Mouse (Mus musculus) regulatory T cell (primary cell): ENCODE measurements around the gene Gramd1b.

Experiments
- in situ Hi-C: fragments of 300-600 bp; cut with MboI, MseI; formaldehyde crosslinking; loops from one replicate; pipeline ENCODE4 v1.15.1; 2025; ENCODE audit warnings: high pct_unique_total_duplicates

Gramd1b gene

GRCm38 (mm10) chr9:40320879-40321667 lies 210.1 kb downstream of the Gramd1b start:
- in situ Hi-C loops: no loop called here

- in situ Hi-C loops: no loop called here
Observed at GRCm38 (mm10) chr9:40320405-40320804, 210.8 kb downstream of the Gramd1b start.

GRCm38 (mm10) chr9:40318771-40319170 lies 212.4 kb downstream of the Gramd1b start:
- in situ Hi-C loops: no loop called here

GRCm38 (mm10) chr9:40317735-40318134 lies 213.4 kb downstream of the Gramd1b start:
- in situ Hi-C loops: no loop called here

- in situ Hi-C loops: no loop called here
Observed at GRCm38 (mm10) chr9:40316865-40317660, 214.1 kb downstream of the Gramd1b start.

GRCm38 (mm10) chr9:40311813-40312212 lies 219.4 kb downstream of the Gramd1b start:
- in situ Hi-C loops: no loop called here

- in situ Hi-C loops: no loop called here
Observed at GRCm38 (mm10) chr9:40309876-40310275, 221.3 kb downstream of the Gramd1b start.

GRCm38 (mm10) chr9:40307311-40307710 lies 223.9 kb downstream of the Gramd1b start:
- in situ Hi-C loops: no loop called here

GRCm38 (mm10) chr9:40304243-40304642 lies 226.9 kb downstream of the Gramd1b start:
- in situ Hi-C loops: no loop called here

- in situ Hi-C loops: no loop called here
Observed at GRCm38 (mm10) chr9:40302375-40302774, 228.8 kb downstream of the Gramd1b start.

- in situ Hi-C loops: no loop called here
Observed at GRCm38 (mm10) chr9:40301475-40301874, 229.7 kb downstream of the Gramd1b start.

- in situ Hi-C loops: no loop called here
Observed at GRCm38 (mm10) chr9:40300018-40300989, 230.9 kb downstream of the Gramd1b start.

GRCm38 (mm10) chr9:40299323-40299722 lies 231.9 kb downstream of the Gramd1b start:
- in situ Hi-C loops: no loop called here

GRCm38 (mm10) chr9:40297969-40298368 lies 233.2 kb downstream of the Gramd1b start:
- in situ Hi-C loops: no loop called here

- in situ Hi-C loops: no loop called here
Observed at GRCm38 (mm10) chr9:40296251-40296650, 234.9 kb downstream of the Gramd1b start.

- in situ Hi-C loops: no loop called here
Observed at GRCm38 (mm10) chr9:40294866-40295265, 236.3 kb downstream of the Gramd1b start.

- in situ Hi-C loops: no loop called here
Observed at GRCm38 (mm10) chr9:40294210-40294609, 237.0 kb downstream of the Gramd1b start.

- in situ Hi-C loops: no loop called here
Observed at GRCm38 (mm10) chr9:40293740-40294139, 237.4 kb downstream of the Gramd1b start.

- in situ Hi-C loops: no loop called here
Observed at GRCm38 (mm10) chr9:40293286-40293685, 237.9 kb downstream of the Gramd1b start.

- in situ Hi-C loops: no loop called here
Observed at GRCm38 (mm10) chr9:40292475-40292874, 238.7 kb downstream of the Gramd1b start.

- in situ Hi-C loops: no loop called here
Observed at GRCm38 (mm10) chr9:40282968-40283367, 248.2 kb downstream of the Gramd1b start.

- in situ Hi-C loops: no loop called here
Observed at GRCm38 (mm10) chr9:40279438-40279837, 251.7 kb downstream of the Gramd1b start.
